Mouse (Mus musculus) hindbrain, embryonic 15.5 days (tissue): ENCODE measurements around the gene Pex14. TPM values are rescaled to one million over a fixed set of nuclear protein-coding genes. Genes with fewer than 3 reads are reported as not detected.

ENCODE experiments used
- ATAC-seq: fragments of 200-750 bp; cut with Nextera tagmentation; 2 replicates; pipeline ENCODE4 v1.8.0; 2017; ENCODE audit warnings: low read depth, moderate number of reproducible peaks, moderate TSS enrichment; ENCODE audit not compliant: low FRiP score
- H3K27ac ChIP-seq: fragments of 300-500 bp; sonication (generic); replicated peaks from 2 replicates; pipeline ENCODE4 v1.5.1; 2015; ENCODE audit warnings: mild to moderate bottlenecking, inconsistent platforms
- H3K27me3 ChIP-seq: fragments of 300-500 bp; sonication (generic); 2 replicates; pipeline ENCODE4 v1.6.1; 2015; ENCODE audit warnings: control low read depth, inconsistent platforms
- H3K36me3 ChIP-seq: fragments of 300-500 bp; sonication (generic); 2 replicates; pipeline ENCODE4 v1.6.1; 2015; ENCODE audit warnings: control low read depth, inconsistent platforms
- H3K4me1 ChIP-seq: fragments of 300-500 bp; sonication (generic); replicated peaks from 2 replicates; pipeline ENCODE4 v1.6.1; 2015; ENCODE audit warnings: control low read depth, inconsistent platforms
- H3K4me2 ChIP-seq: fragments of 300-500 bp; sonication (generic); 2 replicates; pipeline ENCODE4 v1.6.1; 2015; ENCODE audit warnings: moderate library complexity, mild to moderate bottlenecking, inconsistent platforms
- H3K4me3 ChIP-seq: fragments of 300-500 bp; sonication (generic); 2 replicates; pipeline ENCODE4 v1.5.1; 2015; ENCODE audit warnings: mild to moderate bottlenecking, inconsistent platforms
- H3K9ac ChIP-seq: fragments of 300-500 bp; sonication (generic); 2 replicates; pipeline ENCODE4 v1.6.1; 2015; ENCODE audit warnings: inconsistent platforms
- H3K9me3 ChIP-seq: fragments of 300-500 bp; sonication (generic); 2 replicates; pipeline ENCODE4 v1.6.1; 2016; ENCODE audit warnings: control low read depth, inconsistent platforms
- WGBS: fragments of 180-500 bp; shearing (Covaris S2); methylation state at CpG from one replicate; pipeline ENCODE4 v1.1.7; 2015; 5-methylcytosine and 5-hydroxymethylcytosine counted together
- polyA plus RNA-seq: library from polyadenylated mRNA; unstranded; fragments of >200 nt; fragmentation: Nextera tagmentation; extraction: Ambion mirVana; gene quantifications from 2 replicates; pipeline ENCODE4 v1.2.1, GENCODE M21; 2015

Gene Pex14
- polyA plus RNA-seq, 1 experiment from 2014 or later: 61.9 TPM

- peak overlapping the region; percentile 37; the same call in 1 of the 2 replicates for H3K27ac ChIP-seq
These were observed 50.9 kb downstream of the Pex14 start for GRCm38 (mm10) chr4:149048625-149049228.

GRCm38 (mm10) chr4:149047360-149047759, 52.3 kb downstream of the Pex14 start:
- H3K9me3 ChIP-seq: no peaks in the 10 kb centered on the region
- H3K36me3 ChIP-seq: no peaks in the 10 kb centered on the region
- H3K27me3 ChIP-seq: peaks cover 4% of the 10 kb centered on the region; the same call in 1 of the 2 replicates
- no peak overlapping the region for H3K27ac ChIP-seq
- peaks cover 42% of the 10 kb centered on the region for H3K4me1 ChIP-seq
- no peak for ATAC-seq
- H3K4me3 ChIP-seq: no peak overlapping the region
- H3K9ac ChIP-seq: 0 out of 2 replicates have a peak overlapping the region, but pooled peaks have one; percentile 3
- WGBS: 13% methylated on average over 10 of the region's 10 CpGs
- H3K4me2 ChIP-seq: no peak overlapping the region; the same call in 1 of the 2 replicates

More at GRCm38 (mm10) chr4:149048625-149049228, 50.9 kb downstream of the Pex14 start:
- ATAC-seq: no peak
- Histone ChIP-seq H3K4me2 (peak overlapping the region; percentile 23; the same call in 1 of the 2 replicates), H3K36me3 (no peaks in the 10 kb centered on the region), H3K4me1 (peaks cover 42% of the 10 kb centered on the region), H3K9me3 (no peaks in the 10 kb centered on the region), H3K9ac (no peak overlapping the region), H3K27me3 (peaks cover 4% of the 10 kb centered on the region; the same call in 1 of the 2 replicates), H3K4me3 (no peak overlapping the region)
- WGBS: 27% methylated on average over 10 of the region's 10 CpGs

DNA sequence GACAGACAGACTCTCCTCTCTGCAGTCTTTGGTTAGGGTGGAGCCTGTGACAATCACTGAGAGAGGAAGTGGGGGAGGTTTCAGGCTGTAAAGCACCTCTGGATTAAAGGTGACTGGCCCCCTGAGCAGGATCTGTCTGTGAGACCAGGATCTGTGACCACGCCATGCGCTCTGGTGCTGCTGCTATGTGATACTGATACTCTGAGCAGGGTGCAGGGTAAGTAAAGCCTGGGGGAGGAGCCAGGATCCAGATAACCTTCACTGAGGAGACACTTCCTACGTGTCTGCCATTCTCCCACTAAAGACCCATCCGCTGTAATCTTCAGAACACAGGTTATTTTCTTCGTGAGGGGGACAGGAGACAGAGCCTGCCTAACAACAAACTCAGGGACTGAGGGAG, 53.8 kb downstream of the Pex14 start:
- Histone ChIP-seq H3K36me3 (no peaks in the 10 kb centered on the region), H3K9me3 (no peaks in the 10 kb centered on the region), H3K9ac (no peak overlapping the region), H3K4me3 (no peak overlapping the region), H3K27ac (0 out of 2 replicates have a peak overlapping the region, but pooled peaks have one; percentile 21), H3K4me2 (no peak overlapping the region), H3K4me1 (peaks cover 43% of the 10 kb centered on the region), H3K27me3 (peaks cover 1% of the 10 kb centered on the region; the same call in 1 of the 2 replicates)
- 78% methylated on average over 5 of the region's 5 CpGs for WGBS
- ATAC-seq: no peak

DNA sequence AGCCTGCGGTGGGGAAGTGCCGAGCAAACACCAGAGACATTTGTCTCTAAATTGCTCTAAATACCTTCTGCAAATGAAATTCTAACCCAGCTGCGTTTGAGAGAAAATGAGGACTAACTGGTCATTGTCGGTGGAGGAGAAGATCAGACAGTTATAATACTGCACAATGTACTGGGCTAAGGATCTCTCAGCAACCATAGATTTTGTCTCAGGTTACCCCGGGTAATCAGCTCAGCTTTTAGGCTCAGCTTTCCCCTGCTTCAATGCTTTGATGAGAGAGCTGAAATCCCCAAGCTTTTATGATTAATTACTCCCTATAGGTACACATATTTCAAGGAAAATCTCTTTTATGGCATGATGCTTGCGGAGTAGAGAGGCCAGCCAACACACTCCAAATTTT, 59.4 kb downstream of the Pex14 start:
- H3K4me3 ChIP-seq: no peak overlapping the region
- no peak overlapping the region for H3K4me2 ChIP-seq
- H3K9ac ChIP-seq: no peak overlapping the region
- H3K27ac ChIP-seq: peak overlapping the region; percentile 35; the same call in 1 of the 2 replicates
- 42% methylated on average over 6 of the region's 6 CpGs for WGBS
- H3K4me1 ChIP-seq: peaks cover 35% of the 10 kb centered on the region
- H3K27me3 ChIP-seq: no peaks in the 10 kb centered on the region
- H3K9me3 ChIP-seq: no peaks in the 10 kb centered on the region
- H3K36me3 ChIP-seq: no peaks in the 10 kb centered on the region
- no peak for ATAC-seq

DNA sequence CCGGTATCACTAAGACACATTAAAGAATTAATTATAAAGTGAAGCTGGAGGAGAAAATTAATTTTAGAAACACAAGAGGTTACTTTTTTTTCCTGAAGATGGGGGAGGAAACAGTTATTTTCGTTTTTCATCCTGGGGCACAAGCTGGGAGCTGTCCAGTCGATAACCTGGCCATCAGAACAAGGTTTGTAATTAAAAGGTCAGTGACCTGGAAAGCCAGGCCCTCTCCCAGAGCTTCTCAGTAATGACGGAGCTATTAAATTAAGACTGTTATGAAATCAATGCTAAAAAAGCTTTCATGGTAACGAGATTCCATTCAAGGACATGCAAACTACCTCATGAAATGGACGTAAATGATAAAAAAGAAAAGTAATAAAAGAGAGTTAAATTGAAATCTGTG, 62.0 kb downstream of the Pex14 start:
- 54% methylated on average over 6 of the region's 6 CpGs for WGBS
- Histone ChIP-seq H3K4me2 (no peak overlapping the region), H3K9me3 (no peaks in the 10 kb centered on the region), H3K27ac (no peak overlapping the region), H3K9ac (no peak overlapping the region), H3K36me3 (no peaks in the 10 kb centered on the region), H3K27me3 (no peaks in the 10 kb centered on the region), H3K4me3 (no peak overlapping the region), H3K4me1 (peaks cover 35% of the 10 kb centered on the region)
- ATAC-seq: no peak

GRCm38 (mm10) chr4:149036592-149036991, 63.1 kb downstream of the Pex14 start:
- ATAC-seq: no peak
- Histone ChIP-seq H3K27ac (no peak overlapping the region; the same call in 1 of the 2 replicates), H3K4me1 (peaks cover 35% of the 10 kb centered on the region), H3K9me3 (no peaks in the 10 kb centered on the region), H3K4me3 (no peak overlapping the region), H3K9ac (no peak overlapping the region), H3K36me3 (no peaks in the 10 kb centered on the region), H3K27me3 (no peaks in the 10 kb centered on the region), H3K4me2 (no peak overlapping the region)
- WGBS: 33% methylated on average over 9 of the region's 9 CpGs

DNA sequence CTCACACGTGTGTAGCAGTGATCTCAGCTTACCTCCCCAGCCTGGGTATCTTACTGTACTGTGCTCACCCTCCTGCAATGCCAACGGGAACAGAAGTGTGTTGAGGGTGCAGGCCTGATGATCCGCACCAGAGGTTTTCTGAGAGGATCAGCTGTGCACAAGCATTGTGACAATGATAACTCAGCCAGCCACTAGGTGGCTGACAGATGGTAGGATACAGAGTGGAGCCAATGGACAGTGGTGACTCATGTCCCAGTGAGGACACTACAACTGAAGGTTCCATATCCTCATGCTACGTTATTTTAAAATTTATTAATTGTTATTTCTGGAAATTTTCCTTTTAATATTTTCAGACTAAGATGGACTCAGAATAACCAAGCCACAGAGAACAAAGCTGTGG, 68.2 kb downstream of the Pex14 start:
- 69% methylated on average over 4 of the region's 4 CpGs for WGBS
- Histone ChIP-seq H3K9me3 (no peaks in the 10 kb centered on the region), H3K27me3 (no peaks in the 10 kb centered on the region), H3K9ac (no peak overlapping the region), H3K4me2 (no peak overlapping the region), H3K27ac (no peak overlapping the region), H3K4me1 (peaks cover under 1% of the 10 kb centered on the region; the same call in 1 of the 2 replicates), H3K4me3 (no peak overlapping the region), H3K36me3 (no peaks in the 10 kb centered on the region)
- no peak for ATAC-seq

DNA sequence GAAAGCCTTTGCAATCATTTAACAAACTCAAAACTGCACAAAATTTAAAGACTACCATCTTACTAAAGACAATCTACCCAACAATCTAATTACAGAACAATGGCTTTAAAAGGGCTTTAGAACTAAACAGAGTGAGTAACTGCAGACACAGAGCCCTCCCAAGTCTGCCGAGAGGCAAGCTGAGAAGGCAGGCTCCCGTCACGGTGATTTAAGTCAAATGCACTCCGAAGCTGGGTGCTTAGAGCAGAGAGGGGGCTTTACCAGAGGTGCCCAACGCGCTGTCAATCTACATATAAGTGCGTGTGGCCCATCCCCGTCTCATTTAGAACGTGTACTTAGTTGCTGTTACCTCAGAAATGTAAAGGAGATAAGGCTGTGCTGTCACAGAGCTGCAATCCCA, 72.1 kb downstream of the Pex14 start:
- no peak overlapping the region for H3K9ac ChIP-seq
- H3K4me1 ChIP-seq: peaks cover 6% of the 10 kb centered on the region; the same call in 1 of the 2 replicates
- no peaks in the 10 kb centered on the region for H3K36me3 ChIP-seq
- ATAC-seq: no peak
- H3K9me3 ChIP-seq: no peaks in the 10 kb centered on the region
- H3K4me2 ChIP-seq: no peak overlapping the region
- H3K27ac ChIP-seq: no peak overlapping the region
- no peaks in the 10 kb centered on the region for H3K27me3 ChIP-seq
- H3K4me3 ChIP-seq: no peak overlapping the region
- WGBS: 33% methylated on average over 9 of the region's 9 CpGs

GRCm38 (mm10) chr4:149025242-149025641, 74.4 kb downstream of the Pex14 start:
- Histone ChIP-seq H3K9ac (no peak overlapping the region), H3K4me3 (no peak overlapping the region), H3K36me3 (no peaks in the 10 kb centered on the region), H3K27me3 (no peaks in the 10 kb centered on the region), H3K9me3 (no peaks in the 10 kb centered on the region), H3K27ac (no peak overlapping the region), H3K4me1 (peaks cover 6% of the 10 kb centered on the region; the same call in 1 of the 2 replicates), H3K4me2 (no peak overlapping the region)
- ATAC-seq: no peak
- 53% methylated on average over 10 of the region's 10 CpGs for WGBS

GRCm38 (mm10) chr4:149021021-149021420, 78.7 kb downstream of the Pex14 start:
- Histone ChIP-seq H3K9ac (no peak overlapping the region), H3K27ac (no peak overlapping the region), H3K4me1 (peaks cover 6% of the 10 kb centered on the region; the same call in 1 of the 2 replicates), H3K36me3 (no peaks in the 10 kb centered on the region), H3K4me2 (no peak overlapping the region), H3K27me3 (no peaks in the 10 kb centered on the region), H3K9me3 (no peaks in the 10 kb centered on the region), H3K4me3 (no peak overlapping the region)
- ATAC-seq: no peak

- no peak for ATAC-seq
- WGBS: 75% methylated on average over 6 of the region's 6 CpGs
- Histone ChIP-seq H3K27me3 (no peaks in the 10 kb centered on the region), H3K36me3 (no peaks in the 10 kb centered on the region), H3K4me2 (no peak overlapping the region), H3K9me3 (no peaks in the 10 kb centered on the region), H3K9ac (no peak overlapping the region), H3K4me1 (no peaks in the 10 kb centered on the region), H3K4me3 (no peak overlapping the region), H3K27ac (no peak overlapping the region)
These were observed 80.2 kb downstream of the Pex14 start for GRCm38 (mm10) chr4:149019456-149019855.

GRCm38 (mm10) chr4:149006756-149007155, 92.9 kb downstream of the Pex14 start:
- no peaks in the 10 kb centered on the region for H3K36me3 ChIP-seq
- no peaks in the 10 kb centered on the region for H3K27me3 ChIP-seq
- no peak overlapping the region for H3K4me2 ChIP-seq
- no peaks in the 10 kb centered on the region for H3K4me1 ChIP-seq
- WGBS: 90% methylated on average over 6 of the region's 6 CpGs
- no peak overlapping the region for H3K27ac ChIP-seq
- no peak for ATAC-seq
- no peak overlapping the region for H3K9ac ChIP-seq
- H3K9me3 ChIP-seq: no peaks in the 10 kb centered on the region
- no peak overlapping the region for H3K4me3 ChIP-seq

DNA sequence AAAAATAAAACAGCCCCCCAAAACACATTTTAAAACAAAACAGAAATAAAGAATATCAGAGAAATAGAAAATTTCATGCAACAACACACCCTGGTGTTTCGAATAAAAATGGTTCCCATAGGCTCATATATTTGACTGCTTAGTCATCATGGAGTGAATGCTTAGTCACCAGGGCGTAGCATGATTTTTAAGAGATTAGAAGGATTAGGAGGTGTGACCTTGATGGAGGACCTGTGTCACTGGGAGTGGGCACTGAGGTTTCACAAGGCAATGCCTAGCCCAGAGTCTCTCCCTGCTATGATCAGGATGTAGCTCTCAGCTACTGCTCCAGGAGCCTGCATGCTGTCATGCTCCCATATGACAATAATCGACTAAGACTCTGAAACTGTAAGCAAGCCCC, 93.6 kb downstream of the Pex14 start:
- no peaks in the 10 kb centered on the region for H3K36me3 ChIP-seq
- no peak overlapping the region for H3K9ac ChIP-seq
- no peaks in the 10 kb centered on the region for H3K9me3 ChIP-seq
- no peak overlapping the region for H3K4me2 ChIP-seq
- no peak overlapping the region for H3K27ac ChIP-seq
- no peaks in the 10 kb centered on the region for H3K4me1 ChIP-seq
- no peaks in the 10 kb centered on the region for H3K27me3 ChIP-seq
- ATAC-seq: no peak
- WGBS: 95% methylated on average over 3 of the region's 3 CpGs
- H3K4me3 ChIP-seq: no peak overlapping the region
